Mouse (Mus musculus) layer of hippocampus, adult 2 months (tissue): ENCODE results near the gene Eif3m. TPM values are rescaled to one million over a fixed set of nuclear protein-coding genes. Genes with fewer than 3 reads are reported as not detected.

ENCODE experiments used
- DNase-seq, 2 experiments: peaks; one replicate each; pipeline ENCODE4 v3.0.0; 2022; ENCODE audit warnings: low spot score in 2 of 2
- H3K27ac ChIP-seq: fragments of 200-600 bp; 2 replicates; pipeline ENCODE4 v1.8.1; 2022
- H3K4me3 ChIP-seq: fragments of 200-600 bp; 2 replicates; pipeline ENCODE4 v1.8.1; 2022; ENCODE audit warnings: mild to moderate bottlenecking
- CTCF ChIP-seq: fragments of 200-600 bp; conservative IDR thresholded peaks from 2 replicates; pipeline ENCODE4 v1.8.1; 2022; ENCODE audit warnings: antibody characterized with exemption, mild to moderate bottlenecking, moderate library complexity
- total RNA-seq, 2 experiments: library from RNA; stranded (reverse); gene quantifications; 2 replicates each; pipeline ENCODE4 v1.2.3; 2021

Gene Eif3m
- total RNA-seq, 2 experiments from 2014 or later: 92.7 to 97.6 TPM

DNA sequence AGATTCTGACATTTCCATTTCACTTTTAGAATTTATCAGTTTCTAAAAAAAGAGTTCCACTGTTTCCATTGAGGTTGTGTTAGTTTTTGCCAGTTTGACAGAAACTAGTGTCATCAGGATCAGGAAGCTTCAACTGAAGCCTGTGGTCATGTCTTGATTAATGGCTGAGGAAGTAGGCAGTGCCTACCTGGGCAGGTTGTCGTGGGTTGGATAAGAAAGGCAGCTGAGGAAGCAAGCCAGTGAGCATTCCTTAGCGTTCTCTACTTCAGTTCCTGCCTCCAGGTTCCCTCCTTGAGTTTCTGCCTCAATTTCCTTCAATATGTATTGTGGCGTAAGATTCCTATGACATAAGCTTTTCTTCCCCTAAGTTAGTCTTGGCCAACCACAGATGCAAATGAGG, 31.1 kb downstream of the Eif3m start:
- DNase-seq: no peak
- no peak for TF ChIP-seq CTCF

DNA sequence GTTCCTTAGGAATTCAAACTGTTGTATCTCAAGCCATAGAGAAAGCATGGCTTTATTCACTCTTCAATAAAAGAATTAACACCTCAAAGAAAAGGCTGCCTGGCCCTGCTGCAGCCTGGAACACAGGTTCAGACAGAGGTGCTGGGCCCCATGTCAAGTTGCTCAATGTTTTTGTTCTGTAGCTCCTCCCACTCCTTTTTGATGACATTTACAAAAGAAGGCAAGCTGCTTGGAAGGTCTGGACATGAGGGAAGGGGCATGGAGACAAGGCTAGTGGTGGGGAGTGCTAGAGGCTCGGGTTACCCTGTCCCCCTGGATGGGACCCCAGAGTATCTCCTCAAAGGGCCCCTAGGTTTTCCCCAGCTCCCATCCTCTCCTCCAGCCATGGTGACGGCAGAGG, 35.2 kb downstream of the Eif3m start:
- H3K27ac ChIP-seq: no peak overlapping the region
- no peak for TF ChIP-seq CTCF
- no peak for DNase-seq
- no peak overlapping the region for H3K4me3 ChIP-seq

More for the DNA sequence above, 31.1 kb downstream of the Eif3m start:
- Histone ChIP-seq H3K4me3 (no peak overlapping the region), H3K27ac (no peak overlapping the region)

DNA sequence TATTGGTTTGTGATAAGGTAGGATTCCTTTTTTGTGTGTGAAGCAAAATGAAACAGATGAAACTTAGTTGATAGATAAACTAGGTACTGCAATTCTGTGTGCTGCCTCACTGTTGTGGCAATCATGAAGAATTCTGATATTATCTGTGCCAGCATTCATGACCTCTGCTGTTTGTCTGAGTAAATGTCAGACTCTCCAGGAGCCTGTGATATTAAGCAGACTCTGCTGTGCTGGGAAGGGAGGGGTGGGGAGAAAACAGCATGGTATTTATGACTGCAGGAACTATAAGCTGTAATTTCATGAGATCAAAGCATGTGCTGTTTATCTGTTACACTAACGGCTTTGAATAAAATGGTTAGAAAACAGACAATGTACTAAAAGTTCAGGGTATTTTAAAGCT, 52.4 kb downstream of the Eif3m start:
- no peak for DNase-seq
- no peak overlapping the region for H3K4me3 ChIP-seq
- no peak overlapping the region for H3K27ac ChIP-seq
- no peak for TF ChIP-seq CTCF

Other genes with a start within 250 kb of the Eif3m start
- 10 to 100 TPM in 1 of 2 experiments, 1 to 10 TPM in 1; 9.8 to 11.3 TPM for gene Qser1, start 200.3 kb downstream of the Eif3m start, total RNA-seq
- under 1 TPM; 0.47 to 0.56 TPM for gene Prrg4, start 167.2 kb downstream of the Eif3m start, total RNA-seq
- gene Ccdc73, start 149.3 kb downstream of the Eif3m start, total RNA-seq: 1 to 10 TPM in 1 of 2 experiments, not detected in 1; 1.2 TPM
- not detected for gene Gm11060, start 74.9 kb upstream of the Eif3m start, total RNA-seq
- gene Wt1, start 109.4 kb upstream of the Eif3m start, total RNA-seq: not detected
- gene Them7, start 207.2 kb upstream of the Eif3m start, total RNA-seq: not detected